ENCODE assay signal across 12 mouse cellular contexts in genomic region chr7:58692704-58693103, GRCm38 (mm10). TPM values are rescaled to one million over a fixed set of nuclear protein-coding genes. Genes with fewer than 3 reads are reported as not detected.
DNase-seq lines count a peak whose midpoint lies in the region; ATAC-seq and TF ChIP-seq lines count a peak whose summit lies in the region.
"Had no signal": no experiment of that assay in that cellular context is flagged by ENCODE, and none has a peak within 500 bp of the region (broad histone marks: within the 10 kb centered on the region; RNA-seq: fewer than 3 reads in every experiment).

No protein-coding gene starts in this region.

- H3K9ac ChIP-seq in hindbrain, postnatal 0 days (replicated peaks; ENCODE audit: low read length) = no peak overlapping the region
- no peak overlapping the region for H3K9ac ChIP-seq in hindbrain, embryonic 14.5 days
- H3K9ac ChIP-seq: liver, embryonic 13.5 days; midbrain, embryonic 12.5 days; neural tube, embryonic 12.5 days had no signal

- H3K4me3 ChIP-seq in hindbrain, postnatal 0 days (ENCODE audit: low read length) = no peak overlapping the region
- H3K4me3 ChIP-seq in hindbrain, embryonic 14.5 days (replicated peaks; ENCODE audit: low read length) = no peak overlapping the region
- H3K4me3 ChIP-seq: forebrain, embryonic 10.5 days; liver, embryonic 13.5 days; midbrain, embryonic 12.5 days; neural tube, embryonic 12.5 days had no signal

- H3K27me3 ChIP-seq in hindbrain, postnatal 0 days (ENCODE audit: insufficient read depth, low read length) = no peaks in the 10 kb centered on the region
- H3K27me3 ChIP-seq in hindbrain, embryonic 14.5 days (ENCODE audit: control insufficient read depth, insufficient read depth, low read length) = no peaks in the 10 kb centered on the region
- H3K27me3 ChIP-seq: liver, embryonic 13.5 days; midbrain, embryonic 12.5 days; neural tube, embryonic 12.5 days had no signal

- H3K4me1 ChIP-seq in hindbrain, postnatal 0 days (ENCODE audit: insufficient read depth, low read length) = 0 out of 2 replicates have a peak, but pooled peaks cover 5% of the 10 kb centered on the region
- H3K4me1 ChIP-seq in hindbrain, embryonic 14.5 days (replicated peaks; ENCODE audit: control insufficient read depth, insufficient read depth, low read length) = no peaks in the 10 kb centered on the region
- H3K4me1 ChIP-seq: liver, embryonic 13.5 days had no signal

- intact Hi-C loops in heart, postnatal 36 days (cut with DNase I) = no loop called here

- no peak overlapping the region for H3K4me2 ChIP-seq in hindbrain, postnatal 0 days (ENCODE audit: low read depth, low read length)
- no peak overlapping the region for H3K4me2 ChIP-seq in hindbrain, embryonic 14.5 days (replicated peaks)
- H3K4me2 ChIP-seq: liver, embryonic 13.5 days; midbrain, embryonic 12.5 days; neural tube, embryonic 12.5 days had no signal

- no peak overlapping the region for H3K27ac ChIP-seq in hindbrain, postnatal 0 days
- no peak overlapping the region for H3K27ac ChIP-seq in hindbrain, embryonic 14.5 days
- H3K27ac ChIP-seq: forebrain, embryonic 10.5 days; liver, embryonic 13.5 days; midbrain, embryonic 12.5 days; neural tube, embryonic 12.5 days had no signal

- DNase-seq in hindbrain, postnatal 0 days (ENCODE audit: low spot score) = peak; percentile 15
- no peak for DNase-seq in hindbrain, embryonic 14.5 days (ENCODE audit: low spot score)
- DNase-seq in testis, postnatal 10 days (ENCODE audit: low spot score) = peak; percentile 46
- no peak for DNase-seq in testis, postnatal 14 days (ENCODE audit: low spot score)
- DNase-seq in naive thymus-derived CD4-positive, alpha-beta T cell, adult 2 months (ENCODE audit: low read depth) = peak; percentile 46
- no peak for DNase-seq in natural killer cell, adult 2 months (ENCODE audit: low spot score in 2 of 2)
- no peak for DNase-seq in heart, postnatal 36 days
- DNase-seq: gastrocnemius, postnatal 25 days; liver, embryonic 13.5 days had no signal

- no peak for ATAC-seq in hindbrain, postnatal 0 days
- no peak for ATAC-seq in hindbrain, embryonic 14.5 days (ENCODE audit: low FRiP score)

- H3K36me3 ChIP-seq in hindbrain, postnatal 0 days (ENCODE audit: insufficient read depth, low read length) = no peaks in the 10 kb centered on the region
- H3K36me3 ChIP-seq in hindbrain, embryonic 14.5 days (replicated peaks; ENCODE audit: control insufficient read depth, insufficient read depth) = no peaks in the 10 kb centered on the region
- H3K36me3 ChIP-seq: forebrain, embryonic 10.5 days; liver, embryonic 13.5 days; midbrain, embryonic 12.5 days; neural tube, embryonic 12.5 days had no signal

- no peaks in the 10 kb centered on the region for H3K9me3 ChIP-seq in hindbrain, postnatal 0 days (ENCODE audit: low read length)
- no peaks in the 10 kb centered on the region for H3K9me3 ChIP-seq in hindbrain, embryonic 14.5 days (ENCODE audit: control insufficient read depth, low read length)
- H3K9me3 ChIP-seq: forebrain, embryonic 10.5 days; liver, embryonic 13.5 days; midbrain, embryonic 12.5 days; neural tube, embryonic 12.5 days had no signal

- TF ChIP-seq CTCF in hindbrain, postnatal 0 days (IDR thresholded peaks at IDR 0.05; ENCODE audit: low read depth) = no peak

- 66% methylated on average over 2 of the region's 2 CpGs for WGBS in hindbrain, postnatal 0 days
- WGBS in hindbrain, embryonic 14.5 days = 70% methylated on average over 2 of the region's 2 CpGs

RNA-seq across cellular contexts. Expression of gene Atp10a, which starts 36.7 kb away (rescaled TPM):
- 3.6 and 5.9 TPM in 2 replicates for total RNA-seq in hindbrain, postnatal 0 days (2014; rRNA removed)
- 0.75 and 1.1 TPM in 2 replicates for polyA plus RNA-seq in hindbrain, postnatal 0 days (2015; fragmentation: Nextera tagmentation; extraction: Ambion mirVana)
- polyA plus RNA-seq in hindbrain, embryonic 14.5 days (2014; fragmentation: Nextera tagmentation; extraction: Ambion mirVana) = 1.6 and 1.7 TPM in 2 replicates
- 1 to 10 TPM; 1.5 to 1.8 TPM for total RNA-seq in heart, postnatal 36 days (2021)

Comparison
In these comparisons a context has a peak if more than half of its experiments do, and no peak if none do; other contexts are left out.
1. DNase-seq: peak in hindbrain, postnatal 0 days (single experiment), testis, postnatal 10 days (single experiment) and naive thymus-derived CD4-positive, alpha-beta T cell, adult 2 months (single experiment); none in hindbrain, embryonic 14.5 days (single experiment), testis, postnatal 14 days (single experiment), natural killer cell, adult 2 months (0 of 2) and heart, postnatal 36 days (0 of 2).